Mouse (Mus musculus) activated CD4-positive, CD25-positive, alpha-beta regulatory T cell, adult 4 months (primary cell): ENCODE data around the gene Pigw. TPM values are rescaled to one million over a fixed set of nuclear protein-coding genes. Genes with fewer than 3 reads are reported as not detected.
"Not testable (repeated sequence)": the region's sequence is repeated elsewhere in the genome, so short reads cannot be mapped to it uniquely, and the experiment has no call there.

Experiments used
- ATAC-seq: one replicate; pipeline ENCODE4 v1.8.0; 2017
- polyA plus RNA-seq, 2 experiments: library from polyadenylated mRNA; unstranded; fragments of 100-300 nt; shearing (Covaris generic); gene quantifications; one replicate each; pipeline ENCODE4 v1.2.1; 2017

Pigw gene
- polyA plus RNA-seq, 2 experiments from 2014 or later, result 1.5 to 3.2 TPM

GRCm38 (mm10) chr11:84879007-84879771, 896 bp downstream of the Pigw start:
- ATAC-seq, result peak; percentile 37

- ATAC-seq, result not testable (repeated sequence)
Observed at GRCm38 (mm10) chr11:84876020-84876419, 4.1 kb downstream of the Pigw start.

GRCm38 (mm10) chr11:84873042-84873833, 6.8 kb downstream of the Pigw start:
- no peak for ATAC-seq

GRCm38 (mm10) chr11:84871548-84872069, 8.5 kb downstream of the Pigw start:
- ATAC-seq, result no peak

- no peak for ATAC-seq
Observed at GRCm38 (mm10) chr11:84871046-84871445, 9.0 kb downstream of the Pigw start.

GRCm38 (mm10) chr11:84870337-84871043, 9.6 kb downstream of the Pigw start, which contains the start of gene Ggnbp2:
Gene Ggnbp2 (minus strand): TSS chr11:84870817.
- peak; percentile 67 for ATAC-seq

GRCm38 (mm10) chr11:84869537-84870232, 10.4 kb downstream of the Pigw start:
- peak; percentile 69 for ATAC-seq

- no peak for ATAC-seq
Observed at GRCm38 (mm10) chr11:84868786-84869259, 11.3 kb downstream of the Pigw start.

GRCm38 (mm10) chr11:84867586-84867985, 12.5 kb downstream of the Pigw start:
- no peak for ATAC-seq

- no peak for ATAC-seq
Observed at GRCm38 (mm10) chr11:84865268-84865667, 14.8 kb downstream of the Pigw start.

- no peak for ATAC-seq
Observed at GRCm38 (mm10) chr11:84855285-84855684, 24.8 kb downstream of the Pigw start.

- no peak for ATAC-seq
Observed at GRCm38 (mm10) chr11:84847475-84848090, 32.5 kb downstream of the Pigw start.

- ATAC-seq, result no peak
Observed at GRCm38 (mm10) chr11:84846741-84847474, 33.2 kb downstream of the Pigw start.

- ATAC-seq, result no peak
Observed at GRCm38 (mm10) chr11:84839330-84839729, 40.8 kb downstream of the Pigw start.

GRCm38 (mm10) chr11:84829495-84829894, 50.6 kb downstream of the Pigw start:
- ATAC-seq, result peak; percentile 6

- ATAC-seq, result peak; percentile 85
Observed at GRCm38 (mm10) chr11:84828516-84829399, 51.3 kb downstream of the Pigw start, which contains the start of gene Dhrs11. Gene Dhrs11 (minus strand): TSS chr11:84828994.

- ATAC-seq, result no peak
Observed at GRCm38 (mm10) chr11:84827901-84828503, 52.1 kb downstream of the Pigw start.

- no peak for ATAC-seq
Observed at GRCm38 (mm10) chr11:84827492-84827891, 52.6 kb downstream of the Pigw start.
